Mouse (Mus musculus): ENCODE data around the gene Ddx11. TPM values are rescaled to one million over a fixed set of nuclear protein-coding genes. Genes with fewer than 3 reads are reported as not detected.
A peak's percentile ranks its signal among the peaks of the same experiment; 100 is the strongest.
"Not testable (repeated sequence)": the region's sequence is repeated elsewhere in the genome, so short reads cannot be mapped to it uniquely, and the experiment has no call there.

Ddx11 gene
- total RNA-seq, 2 experiments from 2014 or later = 2.8 to 3.0 TPM

DNA sequence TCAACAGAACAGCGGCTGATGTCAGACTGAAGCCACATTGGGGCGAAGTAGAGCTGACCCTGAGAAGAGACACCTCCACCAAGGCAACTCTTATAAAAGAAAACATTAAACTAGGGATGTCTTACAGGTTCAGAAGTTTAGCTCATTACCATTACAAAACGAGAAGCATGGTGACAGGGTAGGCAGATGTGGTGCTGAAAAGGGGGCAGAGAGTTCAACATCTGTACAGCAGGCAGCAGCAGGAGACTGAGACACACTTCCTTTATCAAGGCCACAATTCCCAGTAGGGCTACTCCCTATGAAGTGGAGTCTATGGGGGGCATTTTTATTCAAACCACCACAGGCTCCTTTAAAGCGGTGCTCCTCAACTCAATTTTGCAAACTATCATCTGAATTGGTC is 15.1 kb upstream of the Ddx11 start:
- no peak for DNase-seq (ENCODE audit: low spot score in 2 of 2)
- intact Hi-C loops (cut with DNase I) = loop anchor here (5.0 to 10.0 kb wide), 3 partner anchors 153 to 493 kb away; partner anchors contain the start of genes Twsg1 and Vapa

DNA sequence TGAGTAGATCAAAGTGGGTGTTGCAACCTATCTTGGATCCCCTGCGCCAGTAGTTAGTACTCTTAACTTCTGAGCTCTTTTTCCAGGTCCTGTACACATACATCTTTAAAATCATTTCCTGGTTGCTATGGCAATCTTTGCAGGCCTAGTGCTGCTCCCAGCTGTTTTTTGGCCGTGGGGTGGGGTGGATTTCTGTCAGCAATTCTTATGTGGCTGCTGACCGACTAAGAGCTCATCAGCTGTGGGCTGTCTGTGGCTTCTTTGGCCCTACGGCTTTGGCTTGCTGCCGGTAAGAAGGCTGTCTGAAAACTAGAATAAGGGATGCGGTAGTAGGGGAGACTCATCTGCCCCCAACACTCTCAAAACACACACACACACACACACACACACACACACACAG is 12.6 kb upstream of the Ddx11 start:
- intact Hi-C loops (cut with DNase I) = no loop called here
- no peak for DNase-seq (ENCODE audit: low spot score in 2 of 2)

DNA sequence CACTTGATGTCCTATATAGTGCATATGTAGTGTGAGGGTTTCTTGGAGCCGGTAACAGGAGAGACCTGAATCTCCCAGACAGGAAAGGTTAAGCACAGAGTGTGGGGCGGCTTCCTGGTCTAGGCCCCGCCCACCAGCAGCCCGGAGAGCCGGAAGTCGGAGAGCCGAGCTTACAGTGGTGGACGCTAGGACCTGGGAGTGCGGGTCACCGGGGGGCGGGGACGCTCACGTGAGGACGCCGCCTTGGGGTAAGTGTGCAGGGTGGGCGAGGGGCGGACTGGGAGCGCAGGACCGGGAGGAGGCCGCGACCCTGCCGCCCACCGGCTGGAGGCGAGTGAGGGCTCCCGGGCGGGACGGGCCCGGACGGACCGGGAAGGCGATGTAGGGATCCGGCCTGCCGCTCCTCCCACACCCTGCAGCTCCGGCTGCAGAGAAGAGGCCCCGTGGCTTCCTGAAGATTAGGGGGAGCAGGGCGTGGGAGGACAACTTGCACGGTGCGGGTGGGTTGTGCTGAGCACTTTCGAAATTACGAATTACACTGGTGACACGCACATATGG is 11.8 kb upstream of the Ddx11 start, which contains the start of gene Washc1:
Washc1 (plus strand) TSS at position 144 of the 558 bp plus-strand sequence.
- peak; percentile 87 to 90 for DNase-seq (ENCODE audit: low spot score in 2 of 2)
- intact Hi-C loops (cut with DNase I) = no loop called here

DNA sequence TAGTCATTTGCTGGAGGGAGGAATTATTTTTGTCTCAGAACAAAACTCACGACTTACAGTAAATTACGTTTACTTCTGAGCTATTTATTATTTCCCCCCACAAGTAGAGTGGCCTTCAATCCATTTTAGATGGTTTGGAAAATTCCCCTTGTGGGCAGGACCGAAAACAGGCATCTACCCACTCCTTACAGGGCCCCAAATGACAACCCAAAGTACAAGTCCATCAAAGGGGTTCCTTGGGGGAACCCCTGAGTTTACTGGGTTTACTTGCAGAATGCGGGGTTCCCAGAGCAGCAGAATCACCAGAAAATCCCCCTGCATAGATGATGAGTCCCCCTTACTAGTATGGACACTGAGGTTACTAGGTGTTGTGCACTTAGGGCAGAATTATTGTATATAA is 11.2 kb upstream of the Ddx11 start:
- intact Hi-C loops (cut with DNase I) = no loop called here
- no peak for DNase-seq (ENCODE audit: low spot score in 2 of 2)

DNA sequence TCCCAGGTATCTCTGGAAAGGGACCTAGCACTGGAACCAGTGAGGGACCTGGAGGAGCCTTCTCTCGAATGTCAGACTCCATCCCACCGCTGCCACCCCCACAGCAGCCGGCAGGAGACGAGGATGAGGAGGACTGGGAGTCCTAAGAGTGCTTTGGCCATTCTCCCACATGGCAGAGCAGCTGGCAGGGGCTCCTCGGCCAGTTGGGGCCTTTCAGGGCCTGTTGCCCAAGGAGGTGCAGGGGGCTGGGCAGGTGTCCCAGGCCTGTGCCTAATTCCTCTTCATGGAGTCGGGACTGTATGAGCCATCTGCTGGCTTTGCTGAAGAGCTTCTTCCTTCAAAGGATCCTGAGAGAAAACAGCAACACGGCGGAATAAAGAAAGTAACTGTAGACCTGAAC is 4.3 kb upstream of the Ddx11 start:
- intact Hi-C loops (cut with DNase I) = no loop called here
- DNase-seq (ENCODE audit: low spot score in 2 of 2) = no peak

DNA sequence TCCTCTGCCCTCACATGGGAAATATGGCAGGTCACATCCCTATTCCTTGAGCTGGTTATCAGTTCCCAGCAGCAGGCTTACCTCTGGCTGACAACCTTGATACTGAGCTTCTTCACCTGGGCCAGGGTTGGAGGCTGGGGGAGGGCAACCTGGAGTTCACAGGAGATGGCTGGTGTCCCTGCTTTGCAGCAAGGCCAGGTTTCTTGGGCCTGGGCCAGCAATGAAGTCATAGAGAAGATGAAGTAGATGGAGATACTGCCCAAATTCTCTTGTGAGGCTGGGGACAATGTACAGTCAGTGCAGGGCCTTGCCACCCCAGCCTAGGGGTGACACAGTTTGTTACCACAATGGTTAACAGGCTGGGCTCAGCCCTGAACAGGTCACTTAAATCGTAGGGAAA is 2.6 kb upstream of the Ddx11 start:
- intact Hi-C loops (cut with DNase I) = no loop called here
- no peak for DNase-seq (ENCODE audit: low spot score in 2 of 2)

DNA sequence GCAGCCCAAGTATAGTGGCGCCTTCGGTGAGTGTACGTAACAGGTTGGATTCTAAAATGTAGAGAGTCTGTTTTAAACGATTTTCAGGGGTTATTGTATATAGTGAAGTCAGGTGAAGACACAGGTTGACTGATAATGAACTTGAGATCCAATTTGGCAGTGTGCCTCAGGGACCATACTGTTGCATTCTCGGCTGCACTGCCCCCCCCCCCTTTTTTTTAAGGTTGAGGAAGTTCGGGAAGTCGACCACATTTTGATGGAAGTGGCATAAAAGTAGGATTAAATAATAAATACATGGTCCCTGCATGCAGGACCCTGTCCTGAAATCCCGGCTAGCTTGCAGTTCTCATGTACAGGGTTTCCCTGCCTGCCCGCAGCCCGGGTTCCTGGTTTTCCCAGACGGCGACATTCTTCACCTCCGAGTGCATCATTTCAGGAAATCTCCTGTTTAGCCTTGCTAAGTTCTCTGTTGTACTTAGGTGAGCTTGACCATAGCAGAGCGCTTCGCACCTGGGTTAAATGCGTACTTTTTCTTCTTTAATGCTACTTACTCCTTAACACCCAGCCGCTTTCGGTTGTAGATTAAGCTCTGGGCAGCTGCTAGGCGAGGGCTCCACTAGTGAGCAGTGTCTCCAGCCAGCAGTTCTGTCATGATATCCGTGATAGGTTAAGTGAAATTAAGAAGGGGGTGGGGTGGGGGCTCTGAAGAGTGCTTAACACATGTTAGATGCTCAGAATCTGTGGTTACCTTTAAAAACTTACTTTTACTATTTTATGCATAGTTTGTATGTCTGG is 693 bp downstream of the Ddx11 start:
- intact Hi-C loops (cut with DNase I) = no loop called here
- DNase-seq (ENCODE audit: low spot score in 2 of 2) = no peak

DNA sequence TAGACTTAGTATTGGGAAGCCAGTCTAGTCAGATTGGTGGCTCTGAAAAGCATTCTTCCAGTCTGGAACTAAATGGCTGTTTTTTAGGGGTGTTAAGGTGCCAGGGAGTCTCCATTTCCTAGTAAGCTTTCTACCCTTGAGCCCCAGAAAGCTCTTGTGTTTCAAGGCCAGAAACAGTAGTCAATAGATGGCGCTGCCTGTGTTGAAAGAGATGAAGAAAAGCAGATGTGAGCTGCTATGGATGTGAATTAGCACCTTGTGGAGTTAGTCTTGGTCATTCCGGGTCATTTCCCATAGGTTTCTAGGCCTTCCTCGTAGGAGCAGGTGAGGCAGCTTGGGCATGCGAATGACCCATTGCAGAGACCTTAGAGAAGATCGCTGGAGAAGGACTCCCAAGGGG is 1.9 kb downstream of the Ddx11 start:
- no peak for DNase-seq (ENCODE audit: low spot score in 2 of 2)
- intact Hi-C loops (cut with DNase I) = no loop called here

DNA sequence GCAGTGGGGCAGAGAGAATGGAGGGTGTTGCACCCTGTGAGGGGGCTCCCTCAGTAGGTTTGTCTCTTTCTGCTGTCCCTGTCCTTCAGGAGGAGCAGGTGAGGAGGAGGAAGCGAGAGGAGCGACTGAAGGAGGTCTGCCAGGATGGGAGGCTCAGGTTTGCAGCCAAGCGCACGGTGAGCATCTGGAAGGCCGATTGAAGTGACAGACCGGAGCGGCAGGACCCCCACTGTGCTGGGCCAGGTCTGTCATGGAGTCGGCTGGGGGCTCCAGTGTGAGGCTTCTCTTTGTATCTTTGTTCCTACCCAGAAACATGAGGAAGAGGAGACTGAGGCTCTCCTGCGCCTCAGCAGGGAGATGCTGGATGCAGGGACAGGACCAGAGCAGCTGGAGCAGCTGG is 7.1 kb downstream of the Ddx11 start:
- intact Hi-C loops (cut with DNase I) = no loop called here
- DNase-seq (ENCODE audit: low spot score in 2 of 2) = no peak

DNA sequence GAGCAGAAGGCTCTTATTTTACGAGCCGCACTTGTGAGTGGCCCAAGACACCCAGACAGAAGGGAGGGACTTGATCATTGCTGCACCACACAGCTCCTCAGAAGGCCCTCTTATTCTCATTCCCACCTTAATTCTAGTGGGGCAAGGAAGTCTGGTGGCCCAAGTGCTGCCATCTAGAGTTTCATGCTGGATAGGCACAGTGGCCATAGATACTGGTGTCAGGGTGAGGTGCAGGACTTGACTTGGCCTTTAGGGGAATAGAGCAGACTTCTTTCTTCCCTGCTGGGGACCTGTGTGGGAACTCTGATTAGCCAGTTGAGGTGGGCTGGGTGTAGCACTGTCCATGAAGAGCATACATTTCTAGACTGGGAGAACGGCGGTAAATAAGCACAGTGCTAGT is 7.9 kb downstream of the Ddx11 start:
- intact Hi-C loops (cut with DNase I) = no loop called here
- DNase-seq (ENCODE audit: low spot score in 2 of 2) = no peak

DNA sequence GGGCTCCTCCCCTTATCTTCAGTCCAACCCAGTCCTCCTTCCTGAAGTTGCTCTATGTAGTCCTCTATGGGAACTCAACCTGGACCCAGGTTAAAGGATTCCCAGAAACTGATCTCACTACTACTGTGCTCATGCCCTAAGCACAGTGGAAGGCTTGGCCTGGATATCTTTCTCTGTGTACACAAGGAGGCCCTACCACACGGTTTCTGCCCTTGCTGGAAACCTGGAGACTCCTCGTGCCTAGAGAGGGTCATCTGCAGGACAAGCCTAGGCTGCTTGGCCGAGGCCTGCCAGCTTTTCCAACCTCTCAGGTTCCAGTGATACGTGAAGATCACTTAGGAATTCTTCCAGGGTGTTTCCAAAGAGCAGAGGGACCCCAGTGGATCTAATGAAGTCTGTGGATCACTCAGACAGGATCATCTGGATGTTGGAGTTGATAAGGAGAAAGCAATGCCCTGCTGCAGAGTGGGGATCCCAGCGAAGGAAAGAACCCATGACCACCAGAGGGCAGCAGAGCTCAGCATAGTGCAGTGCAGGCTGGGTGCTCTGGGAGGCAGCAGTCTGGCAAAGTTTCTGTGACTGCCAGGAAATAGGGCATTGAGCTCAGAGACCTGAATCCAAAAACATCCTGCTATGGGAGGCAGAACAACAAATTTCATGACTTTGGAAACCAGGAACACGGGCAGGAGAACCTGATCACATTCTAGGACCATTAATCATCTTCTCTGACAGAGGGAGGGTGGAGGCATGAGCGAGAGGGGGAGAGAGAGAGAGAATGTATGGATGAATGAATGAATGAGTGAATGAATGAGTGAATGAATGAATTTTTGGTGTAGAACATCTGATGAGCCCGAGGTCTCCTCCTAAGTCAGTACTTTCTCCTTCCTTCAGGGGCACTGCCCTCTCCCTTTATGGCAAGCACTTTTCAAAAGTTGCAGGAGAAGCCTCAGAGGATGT is 29.7 kb downstream of the Ddx11 start:
- DNase-seq (ENCODE audit: low spot score in 2 of 2) = not testable (repeated sequence)
- intact Hi-C loops (cut with DNase I) = loop anchor here (5.0 kb wide), 1 partner anchor 59 kb away; no protein-coding TSS in a partner anchor

DNA sequence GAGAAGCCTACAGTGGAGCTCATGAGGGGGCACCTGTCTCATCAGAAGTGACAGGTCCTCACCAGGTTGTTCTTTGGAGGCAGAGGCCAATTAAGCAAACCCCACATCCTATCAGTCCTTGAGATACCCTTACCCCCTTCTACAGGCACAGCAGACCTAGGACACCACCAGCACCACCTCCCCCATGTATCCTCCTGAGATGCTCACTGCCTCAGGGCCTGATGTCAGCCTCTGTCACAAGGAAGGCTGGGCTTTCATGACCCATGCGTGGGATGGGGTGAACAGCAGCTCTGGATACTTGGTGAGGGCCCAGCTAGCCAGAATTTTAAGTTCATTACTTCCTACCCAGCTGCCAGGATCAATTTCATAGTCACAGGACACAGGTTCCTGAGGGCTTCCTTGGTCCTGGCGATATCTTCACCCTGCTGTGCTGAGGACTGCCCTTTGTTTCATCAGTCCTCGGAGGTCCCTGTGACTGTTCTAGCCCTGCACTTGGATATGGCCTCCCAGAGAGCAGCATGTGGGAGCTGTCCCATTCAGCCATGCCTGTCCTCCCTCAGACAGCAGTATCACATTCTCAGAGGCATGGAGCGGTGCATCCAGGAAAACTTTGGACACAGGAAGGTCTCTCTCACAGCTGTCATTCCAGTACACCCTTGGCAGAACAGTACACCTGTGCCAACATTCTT is 30.6 kb downstream of the Ddx11 start:
- intact Hi-C loops (cut with DNase I) = loop anchor here (5.0 kb wide), 1 partner anchor 58 kb away; no protein-coding TSS in a partner anchor
- DNase-seq (ENCODE audit: low spot score in 2 of 2) = not testable (repeated sequence)

DNA sequence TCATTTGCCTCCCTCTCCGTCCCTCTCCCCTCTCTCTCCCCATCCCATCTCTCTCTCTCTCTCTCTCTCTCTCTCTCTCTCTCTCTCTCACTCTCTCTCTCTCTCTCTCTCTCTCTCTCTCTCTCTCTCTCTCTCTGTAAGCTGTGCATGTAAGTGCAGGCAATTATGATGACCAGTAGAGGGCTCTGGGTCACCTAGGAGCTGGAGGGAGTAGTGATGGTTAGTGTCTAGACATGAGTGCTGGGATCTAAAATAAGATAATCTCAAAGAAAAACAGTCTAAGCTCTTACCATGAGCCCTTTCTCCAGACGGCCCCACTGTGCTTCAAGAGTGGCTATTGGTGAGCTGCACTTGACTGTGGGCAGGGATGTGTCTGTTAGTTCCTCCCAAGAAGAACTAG is 31.6 kb downstream of the Ddx11 start:
- no peak for DNase-seq (ENCODE audit: low spot score in 2 of 2)
- intact Hi-C loops (cut with DNase I) = loop anchor here (5.0 kb wide), 1 partner anchor 57 kb away; no protein-coding TSS in a partner anchor

DNA sequence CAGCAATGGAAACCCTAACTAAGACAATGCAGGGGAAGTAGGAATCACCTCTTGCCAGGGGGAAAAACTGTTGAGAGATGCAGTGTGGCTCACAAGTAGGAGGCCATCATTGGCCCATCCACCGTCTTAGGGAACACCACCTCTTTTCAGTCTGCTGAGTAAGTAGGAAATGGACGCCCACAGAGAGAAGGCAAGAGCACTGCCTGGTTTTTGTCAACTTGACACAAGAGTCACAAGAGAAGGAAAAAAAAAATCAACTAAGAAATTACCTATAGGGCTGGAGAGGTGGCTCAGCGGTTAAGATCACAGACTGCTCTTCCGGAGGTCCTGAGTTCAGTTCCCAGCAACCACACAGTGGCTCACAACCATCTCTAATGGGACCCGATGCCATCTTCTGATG is 35.0 kb downstream of the Ddx11 start:
- intact Hi-C loops (cut with DNase I) = no loop called here
- no peak for DNase-seq (ENCODE audit: low spot score in 2 of 2)

DNA sequence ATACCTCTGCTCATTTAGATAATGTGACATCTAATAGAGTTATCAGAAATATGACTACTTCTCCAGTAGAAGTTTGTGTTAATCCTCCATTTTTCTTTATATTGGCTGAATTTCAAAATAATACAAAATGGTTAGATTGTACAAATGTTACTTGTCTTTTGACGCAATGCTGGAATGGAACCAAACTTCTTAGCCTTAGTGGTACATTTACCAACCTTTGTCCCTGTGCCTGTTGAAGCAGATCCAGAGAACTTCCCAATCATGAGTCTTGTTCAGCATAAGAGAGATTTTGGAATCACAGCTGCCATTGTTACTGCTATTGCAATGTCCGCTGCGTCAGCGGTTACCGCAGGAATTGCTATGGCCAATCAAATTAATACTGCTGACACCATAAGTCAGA is 43.8 kb downstream of the Ddx11 start:
- intact Hi-C loops (cut with DNase I); DNase-seq (ENCODE audit: low spot score in 2 of 2): not testable (repeated sequence)

DNA sequence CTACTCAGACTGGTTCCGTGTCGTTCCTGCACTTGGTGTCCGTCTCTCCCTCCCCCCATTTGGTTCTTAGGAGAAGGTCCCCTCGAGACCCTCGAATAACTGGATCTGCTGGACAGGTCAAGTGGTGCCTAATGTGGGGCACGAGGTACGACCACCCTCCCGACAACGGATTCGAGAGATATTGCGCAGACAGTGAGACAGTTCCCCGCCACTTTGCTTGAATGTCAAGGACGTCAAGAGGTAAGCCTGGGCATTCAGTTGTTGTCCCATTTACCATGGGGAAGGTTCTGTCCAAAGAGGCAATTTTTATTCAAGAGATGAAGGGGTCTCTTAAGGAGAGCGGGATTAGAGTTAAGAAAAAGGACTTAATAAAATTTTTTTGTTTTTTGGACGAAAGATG is 47.7 kb downstream of the Ddx11 start:
- DNase-seq (ENCODE audit: low spot score in 2 of 2); intact Hi-C loops (cut with DNase I): not testable (repeated sequence)

DNA sequence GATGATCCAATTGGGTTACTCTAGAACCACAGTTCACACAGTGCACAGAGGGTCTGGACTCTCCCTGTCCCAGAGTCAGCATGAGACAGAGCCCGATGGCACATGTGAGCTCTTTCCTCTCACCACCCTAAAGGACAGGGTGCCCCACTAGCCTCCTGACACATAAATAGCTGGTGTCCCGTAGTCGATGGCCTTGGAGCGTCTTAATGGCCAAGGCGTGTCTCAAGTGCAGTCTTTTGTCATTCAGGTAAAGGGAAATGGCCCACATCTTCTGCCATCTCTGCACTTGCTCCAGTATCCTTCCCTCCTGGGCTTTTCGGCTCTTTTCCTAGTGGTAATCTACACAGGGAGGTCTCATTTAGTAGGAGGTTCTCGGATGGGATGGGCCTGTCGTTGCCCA is 67.3 kb downstream of the Ddx11 start:
- no peak for DNase-seq (ENCODE audit: low spot score in 2 of 2)
- intact Hi-C loops (cut with DNase I) = no loop called here

DNA sequence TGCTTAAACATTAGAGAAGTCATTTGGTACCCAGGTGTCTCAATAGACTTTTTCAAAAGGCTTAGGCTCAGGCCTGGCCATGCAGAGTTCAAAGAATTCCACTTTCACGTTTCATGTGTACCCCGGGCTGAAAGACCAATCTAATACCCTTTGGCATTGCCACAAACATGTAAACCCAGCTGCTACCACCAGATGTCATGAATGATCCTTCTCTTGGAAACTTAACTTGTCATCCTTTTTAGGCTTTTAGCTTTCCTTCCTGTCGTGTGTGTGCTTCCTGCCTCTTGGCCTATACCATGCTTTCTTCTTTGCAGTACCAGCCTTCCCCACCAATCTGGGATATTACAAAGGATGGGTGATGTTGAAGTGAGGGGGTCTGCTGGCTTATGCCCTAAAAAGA is 73.7 kb downstream of the Ddx11 start:
- peak; percentile 29 to 45 for DNase-seq (ENCODE audit: low spot score in 2 of 2)
- intact Hi-C loops (cut with DNase I) = no loop called here
